Mouse (Mus musculus) lung, embryonic 16.5 days (tissue): ENCODE data around the gene Prg2. TPM values are rescaled to one million over a fixed set of nuclear protein-coding genes. Genes with fewer than 3 reads are reported as not detected.

Source experiments
- ATAC-seq: fragments of 200-750 bp; cut with Nextera tagmentation; 2 replicates; pipeline ENCODE4 v1.8.0; 2017; ENCODE audit warnings: low read depth, mild to moderate bottlenecking, moderate library complexity
- H3K27ac ChIP-seq: fragments of 300-500 bp; sonication (generic); 2 replicates; pipeline ENCODE4 v1.5.1; 2014; ENCODE audit warnings: mild to moderate bottlenecking, control low read depth, low read length
- H3K27me3 ChIP-seq: fragments of 300-500 bp; sonication (generic); 2 replicates; pipeline ENCODE4 v1.6.1; 2014; ENCODE audit warnings: low read depth, low read length, mixed read lengths; ENCODE audit not compliant: control insufficient read depth, insufficient read depth
- H3K36me3 ChIP-seq: fragments of 300-500 bp; sonication (generic); 2 replicates; pipeline ENCODE4 v1.6.1; 2014; ENCODE audit warnings: low read length; ENCODE audit not compliant: control insufficient read depth, insufficient read depth
- H3K4me1 ChIP-seq: fragments of 300-500 bp; sonication (generic); replicated peaks from 2 replicates; pipeline ENCODE4 v1.6.1; 2014; ENCODE audit warnings: low read length, mixed read lengths; ENCODE audit not compliant: control insufficient read depth, insufficient read depth
- H3K4me2 ChIP-seq: fragments of 300-500 bp; sonication (generic); 2 replicates; pipeline ENCODE4 v1.6.1; 2014; ENCODE audit warnings: low read depth, low read length, control low read depth
- H3K4me3 ChIP-seq: fragments of 300-500 bp; sonication (generic); 2 replicates; pipeline ENCODE4 v1.5.1; 2014; ENCODE audit warnings: mild to moderate bottlenecking, low read length, control low read depth
- H3K9ac ChIP-seq: fragments of 300-500 bp; sonication (generic); 2 replicates; pipeline ENCODE4 v1.6.1; 2014; ENCODE audit warnings: low read length, control low read depth
- H3K9me3 ChIP-seq: fragments of 300-500 bp; sonication (generic); 2 replicates; pipeline ENCODE4 v1.6.1; 2016; ENCODE audit warnings: low read length; ENCODE audit not compliant: control insufficient read depth
- WGBS: fragments of 180-500 bp; shearing (Covaris S2); extraction: QIAGEN DNeasy Blood & Tissue Kit; methylation state at CpG from one replicate; pipeline ENCODE4 v1.1.7; 2014; 5-methylcytosine and 5-hydroxymethylcytosine counted together
- polyA plus RNA-seq: library from polyadenylated mRNA; unstranded; fragments of >200 nt; fragmentation: Nextera tagmentation; extraction: Ambion mirVana; gene quantifications from 2 replicates; pipeline ENCODE4 v1.2.1, GENCODE M21; 2015

Gene Prg2
- polyA plus RNA-seq, 1 experiment from 2014 or later = not detected

GRCm38 (mm10) chr2:84956274-84956673 is 24.0 kb upstream of the Prg2 start:
- Histone ChIP-seq H3K4me3 (no peak overlapping the region), H3K9me3 (no peaks in the 10 kb centered on the region), H3K4me1 (no peaks in the 10 kb centered on the region), H3K9ac (no peak overlapping the region), H3K27ac (no peak overlapping the region), H3K27me3 (no peaks in the 10 kb centered on the region), H3K4me2 (no peak overlapping the region), H3K36me3 (peaks cover 16% of the 10 kb centered on the region)
- 62% methylated on average over 5 of the region's 5 CpGs for WGBS
- peak; percentile 34; the same call in 1 of the 2 replicates for ATAC-seq

GRCm38 (mm10) chr2:84958588-84959264 is 21.5 kb upstream of the Prg2 start:
- H3K4me3 ChIP-seq = no peak overlapping the region
- H3K27me3 ChIP-seq = no peaks in the 10 kb centered on the region
- peaks cover 13% of the 10 kb centered on the region; the same call in 1 of the 2 replicates for H3K36me3 ChIP-seq
- no peak overlapping the region for H3K9ac ChIP-seq
- 86% methylated on average over 11 of the region's 11 CpGs for WGBS
- H3K4me1 ChIP-seq = no peaks in the 10 kb centered on the region
- no peaks in the 10 kb centered on the region for H3K9me3 ChIP-seq
- ATAC-seq = no peak
- H3K4me2 ChIP-seq = no peak overlapping the region
- no peak overlapping the region for H3K27ac ChIP-seq

- ATAC-seq = no peak
- H3K4me3 ChIP-seq = no peak overlapping the region
- peaks cover 7% of the 10 kb centered on the region; the same call in 1 of the 2 replicates for H3K36me3 ChIP-seq
- no peaks in the 10 kb centered on the region for H3K4me1 ChIP-seq
- H3K9ac ChIP-seq = no peak overlapping the region
- 53% methylated on average over 2 of the region's 2 CpGs for WGBS
- H3K9me3 ChIP-seq = no peaks in the 10 kb centered on the region
- H3K4me2 ChIP-seq = no peak overlapping the region
- no peaks in the 10 kb centered on the region for H3K27me3 ChIP-seq
- no peak overlapping the region for H3K27ac ChIP-seq
These were observed 19.0 kb upstream of the Prg2 start for GRCm38 (mm10) chr2:84961300-84961699.

GRCm38 (mm10) chr2:84961901-84962300 is 18.4 kb upstream of the Prg2 start:
- 77% methylated on average over 3 of the region's 3 CpGs for WGBS

GRCm38 (mm10) chr2:84962906-84963507 is 17.3 kb upstream of the Prg2 start:
- H3K9me3 ChIP-seq = no peaks in the 10 kb centered on the region

More at GRCm38 (mm10) chr2:84961901-84962300, 18.4 kb upstream of the Prg2 start:
- Histone ChIP-seq H3K4me3 (no peak overlapping the region), H3K9me3 (no peaks in the 10 kb centered on the region), H3K9ac (no peak overlapping the region), H3K4me1 (no peaks in the 10 kb centered on the region), H3K27ac (no peak overlapping the region), H3K4me2 (no peak overlapping the region), H3K36me3 (peaks cover 3% of the 10 kb centered on the region; the same call in 1 of the 2 replicates), H3K27me3 (no peaks in the 10 kb centered on the region)
- ATAC-seq = no peak

GRCm38 (mm10) chr2:84964111-84964801 is 16.0 kb upstream of the Prg2 start:
- 84% methylated on average over 7 of the region's 7 CpGs for WGBS

More at GRCm38 (mm10) chr2:84962906-84963507, 17.3 kb upstream of the Prg2 start:
- H3K9ac ChIP-seq = no peak overlapping the region
- 29% methylated on average over 6 of the region's 6 CpGs for WGBS
- H3K4me3 ChIP-seq = no peak overlapping the region
- no peak overlapping the region for H3K4me2 ChIP-seq
- H3K27me3 ChIP-seq = no peaks in the 10 kb centered on the region
- ATAC-seq = no peak
- H3K27ac ChIP-seq = no peak overlapping the region
- no peaks in the 10 kb centered on the region for H3K4me1 ChIP-seq
- H3K36me3 ChIP-seq = no peaks in the 10 kb centered on the region; the same call in 1 of the 2 replicates

GRCm38 (mm10) chr2:84967318-84967991 is 12.8 kb upstream of the Prg2 start:
- Histone ChIP-seq H3K4me3 (no peak overlapping the region), H3K4me2 (no peak overlapping the region), H3K36me3 (no peaks in the 10 kb centered on the region), H3K4me1 (no peaks in the 10 kb centered on the region), H3K27ac (no peak overlapping the region), H3K27me3 (no peaks in the 10 kb centered on the region), H3K9ac (no peak overlapping the region), H3K9me3 (no peaks in the 10 kb centered on the region)
- 83% methylated on average over 5 of the region's 5 CpGs for WGBS
- no peak for ATAC-seq

More at GRCm38 (mm10) chr2:84964111-84964801, 16.0 kb upstream of the Prg2 start:
- Histone ChIP-seq H3K4me2 (no peak overlapping the region), H3K9ac (no peak overlapping the region), H3K36me3 (no peaks in the 10 kb centered on the region; the same call in 1 of the 2 replicates), H3K4me3 (no peak overlapping the region), H3K27ac (no peak overlapping the region), H3K4me1 (no peaks in the 10 kb centered on the region), H3K27me3 (no peaks in the 10 kb centered on the region), H3K9me3 (no peaks in the 10 kb centered on the region)
- ATAC-seq = no peak

GRCm38 (mm10) chr2:84975580-84975979 is 4.7 kb upstream of the Prg2 start:
- Histone ChIP-seq H3K27ac (no peak overlapping the region), H3K4me1 (no peaks in the 10 kb centered on the region), H3K36me3 (no peaks in the 10 kb centered on the region), H3K9ac (no peak overlapping the region), H3K9me3 (no peaks in the 10 kb centered on the region), H3K4me3 (no peak overlapping the region), H3K4me2 (no peak overlapping the region), H3K27me3 (no peaks in the 10 kb centered on the region)
- ATAC-seq = no peak
- WGBS = 85% methylated on average over 2 of the region's 2 CpGs

GRCm38 (mm10) chr2:84987930-84988329 is 7.7 kb downstream of the Prg2 start, which contains the start of gene Prg3:
TSS of gene Prg3 (plus strand) at chr2:84988215.
- Histone ChIP-seq H3K27me3 (no peaks in the 10 kb centered on the region), H3K27ac (no peak within 1 kb of the TSS), H3K4me1 (no peaks in the 10 kb centered on the region), H3K4me3 (no peak within 1 kb of the TSS), H3K36me3 (no peaks in the 10 kb centered on the region), H3K9me3 (no peaks in the 10 kb centered on the region), H3K4me2 (no peak within 1 kb of the TSS), H3K9ac (no peak within 1 kb of the TSS)
- ATAC-seq = no peak
- WGBS = 58% methylated on average over 1 of the region's 1 CpGs
